Mouse (Mus musculus): Measurements from ENCODE around the gene AA986860.

DNA sequence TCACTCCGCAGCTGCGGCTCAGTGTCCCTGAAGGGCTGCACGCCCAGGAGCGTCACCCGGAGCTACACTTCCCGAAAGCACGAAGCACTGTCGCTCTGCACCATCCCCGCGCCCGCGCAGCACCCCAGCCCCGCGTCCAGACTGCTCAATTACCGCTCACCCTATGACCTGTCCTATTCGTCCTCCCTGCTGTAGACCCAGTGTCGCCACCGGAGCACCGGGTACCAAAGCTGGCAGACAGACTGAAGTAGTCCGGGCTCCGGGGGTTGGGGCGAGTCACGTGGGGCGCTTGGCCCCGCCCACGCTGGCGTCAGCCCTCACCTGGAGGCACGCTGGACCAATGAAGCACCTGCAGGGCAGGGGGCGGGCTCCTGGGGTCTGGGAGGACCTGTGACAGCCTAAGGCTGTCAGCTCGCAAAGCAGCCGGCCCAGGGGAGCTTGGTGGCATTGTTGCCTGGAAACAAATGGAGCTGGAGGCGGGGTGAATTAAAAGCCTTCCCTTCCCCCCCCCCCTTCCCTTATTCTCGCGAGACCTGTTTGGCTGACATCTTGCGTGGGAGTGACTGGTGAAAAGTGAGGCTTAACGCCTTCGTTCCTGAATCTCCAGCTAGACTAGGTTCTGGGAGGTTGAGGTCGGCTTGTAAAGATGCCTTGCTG is 16.1 kb upstream of the AA986860 start, which contains the start of gene Gm29427:
- TF ChIP-seq CTCF (IDR thresholded peaks at IDR 0.05; ENCODE audit: extremely low read depth, insufficient read length, insufficient replicate concordance, low read depth, low read length) (no peak), POLR2A (IDR thresholded peaks at IDR 0.05; ENCODE audit: low read depth, low read length) (peak; percentile 79; the same call in 1 of the 2 replicates)
